Mouse (Mus musculus) urinary bladder, postnatal 36 days (tissue): ENCODE data around the gene Ugt1a2.
A peak's percentile ranks its signal among the peaks of the same experiment; 100 is the strongest.
"Not testable (repeated sequence)": the region's sequence is repeated elsewhere in the genome, so short reads cannot be mapped to it uniquely, and the experiment has no call there.

Source experiments
- DNase-seq, 2 experiments: peaks; one replicate each; pipeline ENCODE4 v3.0.0; 2022; ENCODE audit warnings: low spot score in 2 of 2, mixed read lengths in 1 of 2

The Ugt1a2 gene

GRCm38 (mm10) chr1:88200456-88200855 is at the start of gene Ugt1a2:
Ugt1a2 (plus strand) TSS chr1:88200601.
- DNase-seq = no peak

- peak in 1 of 2 experiments; percentile 53 for DNase-seq
These were observed 42.0 kb upstream of the Ugt1a2 start for GRCm38 (mm10) chr1:88158430-88158829.

DNA sequence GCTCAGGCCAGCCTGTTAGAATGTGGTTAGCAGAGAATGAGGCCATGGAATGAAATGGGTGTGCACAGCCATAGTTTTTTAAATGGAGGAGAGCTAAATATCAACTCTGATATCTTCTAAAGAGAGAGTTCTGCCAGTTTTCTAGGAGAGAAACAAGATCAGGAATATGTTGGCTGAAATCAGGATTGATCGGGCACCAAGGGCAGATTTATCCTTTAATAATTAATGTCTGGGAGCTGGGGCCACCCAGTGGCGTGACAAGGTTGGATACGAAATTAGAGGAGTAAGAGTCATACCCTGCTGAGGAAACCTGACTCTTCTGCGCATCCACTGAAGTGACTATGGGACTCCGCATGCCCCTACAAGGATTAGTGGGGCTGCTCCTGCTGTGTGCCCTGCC is 34.7 kb upstream of the Ugt1a2 start, which contains the start of gene Ugt1a5:
TSS of gene Ugt1a5 (plus strand) at position 302 of the 400 bp plus-strand sequence.
- DNase-seq = no peak

GRCm38 (mm10) chr1:88172190-88172589 is 28.2 kb upstream of the Ugt1a2 start:
- DNase-seq = not testable (repeated sequence)

GRCm38 (mm10) chr1:88179657-88180056 is 20.7 kb upstream of the Ugt1a2 start:
- no peak for DNase-seq

DNA sequence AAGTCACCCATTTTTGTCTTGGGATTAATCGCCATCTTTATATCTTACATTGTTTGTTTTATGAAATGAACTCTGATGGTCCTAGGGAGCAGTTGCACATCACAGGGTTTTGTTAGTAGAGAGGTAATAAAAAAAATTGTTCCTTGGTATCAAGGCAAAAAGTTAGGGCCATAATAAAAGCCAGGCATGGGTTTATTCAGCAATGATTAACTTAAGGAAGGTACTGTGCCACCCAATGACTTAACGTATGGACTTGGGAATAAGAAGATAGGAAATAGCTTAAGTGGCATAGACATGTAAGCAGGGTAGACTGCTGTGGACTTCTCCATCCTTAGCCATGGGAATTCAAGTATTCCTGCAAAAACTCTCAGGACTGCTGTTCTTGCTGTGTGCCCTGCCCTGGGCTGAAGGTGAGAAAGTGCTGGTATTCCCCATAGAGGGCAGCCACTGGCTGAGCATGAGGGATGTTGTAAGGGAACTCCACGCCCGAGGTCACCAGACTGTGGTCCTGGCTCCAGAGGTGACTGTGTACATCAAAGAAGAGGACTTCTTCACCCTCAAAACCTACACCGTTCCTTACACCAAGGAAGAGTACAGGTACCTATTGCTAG is 14.0 kb upstream of the Ugt1a2 start:
- DNase-seq = no peak

- no peak for DNase-seq
These were observed 8.3 kb upstream of the Ugt1a2 start for GRCm38 (mm10) chr1:88192136-88192535.

- no peak for DNase-seq
These were observed 4.7 kb upstream of the Ugt1a2 start for GRCm38 (mm10) chr1:88195687-88196086.

GRCm38 (mm10) chr1:88197443-88197842 is 3.0 kb upstream of the Ugt1a2 start:
- DNase-seq = no peak

DNA sequence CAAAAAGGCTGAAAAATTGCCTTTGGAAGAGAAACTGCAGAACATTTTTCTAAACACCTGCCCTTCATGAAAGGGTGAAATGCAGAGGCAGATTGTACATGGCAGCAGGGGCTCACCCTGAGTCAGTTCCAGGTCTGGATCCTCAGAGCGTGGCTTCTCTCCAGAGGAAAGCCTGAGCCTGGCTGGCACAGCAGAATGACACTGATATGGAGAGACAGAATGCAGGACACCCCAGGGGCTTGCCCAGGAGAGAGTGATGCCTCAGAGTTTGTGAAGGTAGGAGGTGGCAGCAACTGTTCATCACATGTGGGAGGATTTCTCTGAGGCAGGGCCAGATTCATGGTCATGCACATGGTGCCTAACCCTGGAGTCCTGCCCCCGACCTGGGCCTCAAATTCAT is 405 bp upstream of the Ugt1a2 start:
- no peak for DNase-seq

DNA sequence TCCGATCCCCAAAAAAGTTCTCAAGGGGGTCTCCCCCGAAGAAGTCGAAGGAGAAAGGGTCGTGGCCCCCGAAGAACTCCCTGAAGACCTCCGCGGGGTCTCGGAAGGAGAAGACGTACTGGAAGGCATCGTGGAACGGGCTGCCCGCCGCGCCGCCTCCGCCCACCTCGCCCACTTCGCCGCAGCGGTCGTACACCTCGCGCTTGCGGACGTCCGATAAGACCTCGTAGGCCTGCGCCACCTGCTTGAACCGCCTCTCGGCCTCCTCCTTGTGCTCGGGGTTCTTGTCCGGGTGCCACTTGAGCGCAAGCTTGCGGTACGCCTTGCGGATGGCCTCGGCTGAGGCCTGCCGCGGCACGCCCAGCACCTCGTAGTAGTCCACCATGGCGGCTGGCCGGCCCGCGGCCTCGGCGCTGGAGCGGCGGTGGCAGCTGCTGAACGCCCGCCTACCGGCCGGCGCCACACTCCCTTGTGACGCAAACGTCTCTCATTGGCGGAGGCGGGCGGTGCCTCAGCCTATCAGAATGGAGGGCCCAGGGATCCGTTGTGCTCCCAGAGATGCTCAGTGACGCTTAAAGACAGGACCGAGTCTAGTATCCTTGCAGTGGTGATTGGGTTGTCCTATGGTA is 5.0 kb downstream of the Ugt1a2 start, which contains the start of gene Dnajb3:
TSS of gene Dnajb3 (minus strand) at position 489 of the 629 bp plus-strand sequence.
- DNase-seq = peak in 1 of 2 experiments; percentile 39

GRCm38 (mm10) chr1:88206843-88207479 is 6.6 kb downstream of the Ugt1a2 start:
- DNase-seq = no peak

DNA sequence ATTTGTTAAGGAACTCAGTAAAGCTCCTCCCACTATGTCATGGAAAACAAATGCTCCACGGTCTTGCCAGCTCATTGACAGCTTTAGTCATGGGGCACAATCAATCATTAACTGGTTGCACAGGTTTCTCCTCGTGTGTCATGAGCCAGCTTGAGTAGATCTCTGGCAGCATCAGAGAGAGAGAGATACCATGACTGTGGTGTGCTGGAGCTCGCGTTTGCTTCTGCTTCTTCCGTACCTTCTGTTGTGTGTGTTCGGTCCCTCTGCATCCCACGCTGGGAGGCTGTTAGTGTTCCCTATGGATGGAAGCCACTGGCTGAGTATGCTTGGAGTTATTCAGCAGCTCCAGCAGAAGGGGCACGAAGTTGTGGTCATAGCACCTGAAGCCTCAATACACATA is 11.4 kb downstream of the Ugt1a2 start, which contains the start of gene Ugt1a1:
TSS of gene Ugt1a1 (plus strand) at position 148 of the 400 bp plus-strand sequence.
- peak; percentile 73 to 79 for DNase-seq

DNA sequence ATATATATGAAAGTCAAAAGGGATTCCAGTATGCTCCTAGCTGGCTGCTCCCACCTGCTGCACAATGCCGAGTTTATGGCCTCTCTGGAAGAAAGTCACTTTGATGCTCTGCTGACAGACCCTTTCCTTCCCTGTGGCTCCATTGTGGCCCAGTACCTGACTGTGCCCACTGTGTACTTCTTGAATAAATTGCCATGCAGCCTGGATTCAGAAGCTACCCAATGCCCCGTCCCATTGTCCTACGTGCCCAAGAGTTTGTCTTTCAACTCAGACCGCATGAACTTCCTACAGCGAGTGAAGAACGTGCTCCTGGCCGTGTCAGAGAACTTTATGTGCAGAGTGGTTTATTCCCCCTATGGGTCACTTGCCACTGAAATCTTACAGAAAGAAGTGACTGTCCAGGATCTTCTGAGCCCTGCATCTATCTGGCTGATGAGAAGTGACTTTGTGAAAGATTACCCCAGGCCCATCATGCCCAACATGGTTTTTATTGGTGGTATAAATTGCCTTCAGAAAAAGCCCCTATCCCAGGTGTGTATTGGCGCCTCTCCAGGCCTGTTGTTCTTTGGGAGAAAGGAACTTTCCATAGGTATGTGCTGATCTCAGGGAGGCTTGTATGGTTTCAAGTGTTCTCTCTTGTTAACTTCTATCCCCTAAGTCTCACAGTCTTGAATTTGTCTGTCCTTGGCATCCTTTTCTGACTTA is 12.1 kb downstream of the Ugt1a2 start:
- no peak for DNase-seq

DNA sequence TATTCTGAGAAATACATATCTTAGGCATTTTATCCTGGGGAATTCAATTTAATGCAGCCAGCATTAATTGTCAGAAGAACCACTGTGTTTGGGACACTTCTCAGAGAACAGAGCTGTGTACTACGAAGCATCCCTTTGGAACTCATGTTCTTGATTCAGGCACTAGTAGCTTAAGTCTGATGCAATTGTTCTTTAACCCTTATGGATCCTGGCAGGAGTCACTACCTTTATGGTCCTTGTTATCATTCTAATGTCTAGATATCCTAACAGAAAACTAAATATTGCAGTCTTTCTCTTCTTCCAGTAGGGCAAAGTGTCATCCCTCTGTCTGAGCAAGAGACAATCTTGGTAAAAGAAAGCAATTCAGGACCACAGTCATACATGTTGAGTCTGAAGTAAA is 12.7 kb downstream of the Ugt1a2 start:
- no peak for DNase-seq

GRCm38 (mm10) chr1:88213766-88214461 is 13.5 kb downstream of the Ugt1a2 start:
- DNase-seq = no peak

DNA sequence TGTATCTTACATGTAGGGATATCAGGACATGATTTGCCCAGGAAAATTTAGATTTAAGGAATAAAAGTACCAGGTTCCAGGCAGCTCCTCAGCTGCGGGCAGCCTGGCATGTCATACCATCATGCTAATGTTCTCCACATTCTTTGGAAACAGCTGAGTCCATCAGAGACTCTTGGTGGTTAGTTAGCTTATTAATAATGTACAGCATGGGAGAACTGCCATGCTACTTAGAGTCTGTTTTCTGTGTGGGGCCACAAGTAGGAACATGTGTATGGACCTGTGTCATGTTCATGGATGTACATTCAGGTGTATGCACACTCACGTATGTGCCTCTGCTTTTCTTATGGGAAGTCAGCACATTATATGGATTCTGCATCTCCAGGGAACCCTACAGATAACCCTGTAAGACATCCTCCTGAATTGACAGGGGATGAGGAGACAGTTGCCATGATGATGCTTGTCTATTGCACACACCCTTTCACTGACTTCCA is 14.1 kb downstream of the Ugt1a2 start:
- no peak for DNase-seq

DNA sequence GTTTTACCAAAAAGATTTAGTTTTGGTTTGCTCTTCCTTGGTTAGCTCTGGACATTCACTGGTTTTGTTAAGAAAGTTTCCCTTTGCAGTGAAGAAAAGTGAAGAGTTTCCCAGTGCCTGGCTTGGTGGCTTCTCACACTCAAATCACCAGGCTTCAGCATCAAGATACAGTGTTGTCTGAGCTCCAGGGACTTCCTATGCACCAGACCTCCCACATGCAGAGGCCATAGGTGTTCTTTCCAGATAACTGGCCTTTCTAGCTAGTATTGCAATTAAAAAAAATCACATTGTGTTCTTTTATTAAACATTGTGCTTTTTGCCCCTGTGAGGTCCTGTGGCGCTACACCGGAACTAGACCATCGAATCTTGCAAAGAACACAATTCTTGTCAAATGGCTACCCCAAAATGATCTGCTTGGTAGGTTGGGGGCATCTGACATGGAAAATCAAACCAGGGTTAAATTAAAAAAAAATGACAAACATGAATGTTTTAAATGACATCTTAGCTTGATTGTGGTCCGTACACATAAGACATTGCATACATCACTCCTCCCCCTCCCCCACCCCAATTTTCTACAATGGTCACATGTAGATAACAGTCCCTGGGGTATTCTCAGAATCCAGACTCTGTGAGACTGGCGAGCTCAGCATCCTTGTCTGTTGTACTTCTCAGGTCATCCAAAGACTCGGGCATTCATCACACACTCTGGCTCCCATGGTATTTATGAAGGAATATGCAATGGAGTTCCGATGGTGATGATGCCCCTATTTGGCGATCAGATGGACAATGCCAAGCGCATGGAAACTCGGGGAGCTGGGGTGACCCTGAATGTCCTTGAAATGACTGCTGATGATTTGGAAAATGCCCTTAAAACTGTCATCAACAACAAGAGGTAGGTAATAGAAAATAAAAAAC is 15.3 kb downstream of the Ugt1a2 start:
- no peak for DNase-seq

GRCm38 (mm10) chr1:88216551-88216950 is 16.1 kb downstream of the Ugt1a2 start:
- DNase-seq = no peak

GRCm38 (mm10) chr1:88217144-88217543 is 16.7 kb downstream of the Ugt1a2 start:
- DNase-seq = no peak
